In genomic region chr9:46270782-46271181, GRCm38 (mm10) we compare ENCODE assay signal across 30 mouse cellular contexts. TPM values are rescaled to one million over a fixed set of nuclear protein-coding genes. Genes with fewer than 3 reads are reported as not detected.
A peak's percentile ranks its signal among the peaks of the same experiment; 100 is the strongest.
DNase-seq lines count a peak whose midpoint lies in the region; ATAC-seq and TF ChIP-seq lines count a peak whose summit lies in the region.
"Had no signal": no experiment of that assay in that cellular context is flagged by ENCODE, and none has a peak within 500 bp of the region (broad histone marks: within the 10 kb centered on the region; RNA-seq: fewer than 3 reads in every experiment).

No protein-coding gene starts in this region.

- no peak for DNase-seq in hindbrain, postnatal 0 days (ENCODE audit: low spot score)
- DNase-seq in liver, adult 2 months (ENCODE audit: extremely low read depth, low read depth, low spot score): peak; percentile 51
- no peak for DNase-seq in liver, embryonic 11.5 days (ENCODE audit: low spot score)
- DNase-seq: adrenal gland, adult 2 months; adrenal gland, postnatal 10 days; adrenal gland, postnatal 25 days; B cell, adult 2 months; cerebellum, adult 11 months; cerebellum, adult 18-20 months; cerebellum, adult 8-10 months; cerebellum, adult 9-11 months; cerebellum, postnatal 14 days; cerebellum, postnatal 36 days; embryo, embryonic 11 days had no signal

- 95% methylated on average over 4 of the region's 4 CpGs for WGBS in hindbrain, embryonic 13.5 days
- WGBS in hindbrain, postnatal 0 days: 94% methylated on average over 4 of the region's 4 CpGs
- 49% methylated on average over 4 of the region's 4 CpGs for WGBS in liver, adult 2 months
- WGBS in liver, embryonic 11.5 days: 83% methylated on average over 4 of the region's 4 CpGs

- H3K9ac ChIP-seq in hindbrain, embryonic 13.5 days: peak overlapping the region; percentile 60; the same call in 1 of the 2 replicates
- no peak overlapping the region for H3K9ac ChIP-seq in hindbrain, postnatal 0 days (replicated peaks; ENCODE audit: low read length)
- H3K9ac ChIP-seq in liver, adult 2 months (ENCODE audit: low read depth, low read length): peak overlapping the region; percentile 79
- no peak overlapping the region for H3K9ac ChIP-seq in liver, embryonic 11.5 days (ENCODE audit: low read depth, low read length)
- H3K9ac ChIP-seq: embryonic facial prominence, embryonic 15.5 days; forebrain, embryonic 12.5 days had no signal

- no peak overlapping the region for H3K4me3 ChIP-seq in hindbrain, embryonic 13.5 days
- H3K4me3 ChIP-seq in hindbrain, postnatal 0 days (ENCODE audit: low read length): no peak overlapping the region
- peak overlapping the region; percentile 63 for H3K4me3 ChIP-seq in liver, adult 2 months (ENCODE audit: insufficient read depth, low read depth, low read length)
- no peak overlapping the region for H3K4me3 ChIP-seq in liver, embryonic 11.5 days (ENCODE audit: low read depth, low read length)
- H3K4me3 ChIP-seq in E14TG2a.4 (replicated peaks; ENCODE audit: low read length): peak overlapping the region; percentile 72
- H3K4me3 ChIP-seq: embryonic facial prominence, embryonic 15.5 days; erythroblast, embryonic 14.5 days; forebrain, embryonic 12.5 days had no signal

- TF ChIP-seq CTCF in hindbrain, postnatal 0 days (IDR thresholded peaks at IDR 0.05; ENCODE audit: low read depth): no peak
- TF ChIP-seq CTCF in liver, adult 2 months (IDR thresholded peaks at IDR 0.05; ENCODE audit: low read depth, low read length): no peak; the same call in 1 of the 2 replicates
- TF ChIP-seq CTCF in E14TG2a.4 (conservative IDR thresholded peaks at IDR 0.05; ENCODE audit: low read length): no peak

- no peak overlapping the region for H3K27ac ChIP-seq in hindbrain, embryonic 13.5 days
- H3K27ac ChIP-seq in hindbrain, postnatal 0 days: no peak overlapping the region
- peak overlapping the region; percentile 88 for H3K27ac ChIP-seq in liver, adult 2 months (replicated peaks; ENCODE audit: insufficient read depth, low read depth, low read length)
- no peak overlapping the region for H3K27ac ChIP-seq in liver, embryonic 11.5 days (ENCODE audit: low read depth, low read length)
- H3K27ac ChIP-seq: embryonic facial prominence, embryonic 13.5 days; embryonic facial prominence, embryonic 15.5 days; forebrain, embryonic 12.5 days had no signal

- ATAC-seq in hindbrain, embryonic 13.5 days (ENCODE audit: low FRiP score): no peak
- ATAC-seq in hindbrain, postnatal 0 days: no peak
- ATAC-seq in liver, embryonic 11.5 days (replicated peaks; ENCODE audit: low FRiP score): no peak
- ATAC-seq: CD4-positive, CD25-positive, alpha-beta regulatory T cell, adult 4 months; forebrain, embryonic 14.5 days; forebrain, embryonic 16.5 days had no signal

- peaks cover 15% of the 10 kb centered on the region for H3K36me3 ChIP-seq in hindbrain, embryonic 13.5 days
- peaks cover 9% of the 10 kb centered on the region for H3K36me3 ChIP-seq in hindbrain, postnatal 0 days (ENCODE audit: insufficient read depth, low read length)
- H3K36me3 ChIP-seq in liver, adult 2 months (ENCODE audit: control insufficient read depth, insufficient read depth, low read length): peaks cover 22% of the 10 kb centered on the region
- peaks cover 8% of the 10 kb centered on the region for H3K36me3 ChIP-seq in liver, embryonic 11.5 days (ENCODE audit: control insufficient read depth, insufficient read depth, low read length)
- peaks cover 16% of the 10 kb centered on the region for H3K36me3 ChIP-seq in E14TG2a.4 (ENCODE audit: insufficient read depth, low read length)

- peak; percentile 79 for TF ChIP-seq POLR2A in liver, adult 2 months (IDR thresholded peaks at IDR 0.05; ENCODE audit: extremely low read depth, insufficient read depth, low read length)

- peaks cover 3% of the 10 kb centered on the region; the same call in 1 of the 2 replicates for H3K79me2 ChIP-seq in liver, adult 2 months (ENCODE audit: control insufficient read depth, insufficient read depth, low read length)

- H3K4me1 ChIP-seq in hindbrain, embryonic 13.5 days (replicated peaks): peaks cover 22% of the 10 kb centered on the region
- H3K4me1 ChIP-seq in hindbrain, postnatal 0 days (ENCODE audit: insufficient read depth, low read length): peaks cover 5% of the 10 kb centered on the region; the same call in 1 of the 2 replicates
- H3K4me1 ChIP-seq in liver, adult 2 months (ENCODE audit: control insufficient read depth, insufficient read depth, low read length): peaks cover 11% of the 10 kb centered on the region
- H3K4me1 ChIP-seq in liver, embryonic 11.5 days (replicated peaks; ENCODE audit: control insufficient read depth, insufficient read depth, low read length): peaks cover 7% of the 10 kb centered on the region
- H3K4me1 ChIP-seq in E14TG2a.4 (replicated peaks; ENCODE audit: low read depth, low read length): peaks cover 38% of the 10 kb centered on the region

- no peaks in the 10 kb centered on the region for H3K9me3 ChIP-seq in hindbrain, embryonic 13.5 days
- no peaks in the 10 kb centered on the region for H3K9me3 ChIP-seq in hindbrain, postnatal 0 days (ENCODE audit: low read length)
- H3K9me3 ChIP-seq in liver, embryonic 11.5 days (ENCODE audit: control insufficient read depth, low read length): no peaks in the 10 kb centered on the region
- H3K9me3 ChIP-seq in E14TG2a.4 (ENCODE audit: low read length): no peaks in the 10 kb centered on the region
- H3K9me3 ChIP-seq: embryonic facial prominence, embryonic 13.5 days; embryonic facial prominence, embryonic 15.5 days; forebrain, embryonic 10.5 days; forebrain, embryonic 12.5 days had no signal

- peaks cover 36% of the 10 kb centered on the region for H3K27me3 ChIP-seq in hindbrain, embryonic 13.5 days
- no peaks in the 10 kb centered on the region; the same call in 1 of the 2 replicates for H3K27me3 ChIP-seq in hindbrain, postnatal 0 days (ENCODE audit: insufficient read depth, low read length)
- no peaks in the 10 kb centered on the region for H3K27me3 ChIP-seq in liver, adult 2 months (ENCODE audit: control insufficient read depth, insufficient read depth, low read length)
- peaks cover 12% of the 10 kb centered on the region for H3K27me3 ChIP-seq in liver, embryonic 11.5 days (replicated peaks; ENCODE audit: control insufficient read depth, insufficient read depth, low read length)
- peaks cover 44% of the 10 kb centered on the region for H3K27me3 ChIP-seq in E14TG2a.4 (ENCODE audit: insufficient read depth, low read length)
- H3K27me3 ChIP-seq: CH12.LX had no signal

- no peak overlapping the region for H3K4me2 ChIP-seq in hindbrain, embryonic 13.5 days
- no peak overlapping the region for H3K4me2 ChIP-seq in hindbrain, postnatal 0 days (ENCODE audit: low read depth, low read length)
- H3K4me2 ChIP-seq in liver, embryonic 11.5 days: no peak overlapping the region

RNA-seq across cellular contexts. Expression of gene Zpr1, which starts 2.1 kb away (rescaled TPM):
- polyA plus RNA-seq in hindbrain, embryonic 13.5 days (2015; fragmentation: Nextera tagmentation; extraction: Ambion mirVana): 60.2 and 61.1 TPM in 2 replicates
- 20.0 and 43.1 TPM in 2 replicates for total RNA-seq in hindbrain, postnatal 0 days (2014; rRNA removed)
- polyA plus RNA-seq in hindbrain, postnatal 0 days (2015; fragmentation: Nextera tagmentation; extraction: Ambion mirVana): 45.7 and 47.3 TPM in 2 replicates
- total RNA-seq in liver, adult 2 months (2014; rRNA removed): 25.9 and 42.4 TPM in 2 replicates
- 19.5 and 23.0 TPM in 2 replicates for polyA plus RNA-seq in liver, adult 2 months (2012; rRNA removed)
- polyA plus RNA-seq in liver, embryonic 11.5 days (2014; fragmentation: Nextera tagmentation; extraction: Ambion mirVana): 92.6 and 96.7 TPM in 2 replicates

RNA-seq across cellular contexts. Expression of gene Apoa5, which starts 2.3 kb away (rescaled TPM):
- polyA plus RNA-seq in hindbrain, embryonic 13.5 days (2015; fragmentation: Nextera tagmentation; extraction: Ambion mirVana): not detected in 2 replicates
- 0.21 and 1.2 TPM in 2 replicates for total RNA-seq in hindbrain, postnatal 0 days (2014; rRNA removed)
- not detected in 2 replicates for polyA plus RNA-seq in hindbrain, postnatal 0 days (2015; fragmentation: Nextera tagmentation; extraction: Ambion mirVana)
- 771 and 1,014 TPM in 2 replicates for total RNA-seq in liver, adult 2 months (2014; rRNA removed)
- 2,298 and 3,079 TPM in 2 replicates for polyA plus RNA-seq in liver, adult 2 months (2012; rRNA removed)
- 0.21 and 0.38 TPM in 2 replicates for polyA plus RNA-seq in liver, embryonic 11.5 days (2014; fragmentation: Nextera tagmentation; extraction: Ambion mirVana)
- total RNA-seq: adrenal gland, postnatal 25 days; common myeloid progenitor, adult 5-6 weeks; MEL had no signal
- polyA plus RNA-seq: brain, embryonic 14.5 days; CD4-positive, CD25-positive, alpha-beta regulatory T cell, adult 4 months; embryonic facial prominence, embryonic 11.5 days; embryonic facial prominence, embryonic 13.5 days; embryonic facial prominence, embryonic 15.5 days; erythroblast, embryonic 14.5 days; forebrain, embryonic 10.5 days; forebrain, embryonic 12.5 days; forebrain, embryonic 14.5 days; forebrain, embryonic 16.5 days had no signal

RNA-seq across cellular contexts. Expression of gene Bud13, which starts 12.0 kb away (rescaled TPM):
- 17.5 and 18.3 TPM in 2 replicates for polyA plus RNA-seq in hindbrain, embryonic 13.5 days (2015; fragmentation: Nextera tagmentation; extraction: Ambion mirVana)
- total RNA-seq in hindbrain, postnatal 0 days (2014; rRNA removed): 12.6 and 16.4 TPM in 2 replicates
- 11.8 and 12.3 TPM in 2 replicates for polyA plus RNA-seq in hindbrain, postnatal 0 days (2015; fragmentation: Nextera tagmentation; extraction: Ambion mirVana)
- total RNA-seq in liver, adult 2 months (2014; rRNA removed): 2.6 and 3.0 TPM in 2 replicates
- polyA plus RNA-seq in liver, adult 2 months (2012; rRNA removed): 3.2 and 3.6 TPM in 2 replicates
- 20.7 and 22.4 TPM in 2 replicates for polyA plus RNA-seq in liver, embryonic 11.5 days (2014; fragmentation: Nextera tagmentation; extraction: Ambion mirVana)

RNA-seq across cellular contexts. Expression of gene Apoa4, which starts 30.3 kb away (rescaled TPM):
- not detected in 2 replicates for polyA plus RNA-seq in hindbrain, embryonic 13.5 days (2015; fragmentation: Nextera tagmentation; extraction: Ambion mirVana)
- total RNA-seq in hindbrain, postnatal 0 days (2014; rRNA removed): not detected in 2 replicates
- polyA plus RNA-seq in hindbrain, postnatal 0 days (2015; fragmentation: Nextera tagmentation; extraction: Ambion mirVana): not detected in 2 replicates
- total RNA-seq in liver, adult 2 months (2014; rRNA removed): 187 and 323 TPM in 2 replicates
- 177 and 239 TPM in 2 replicates for polyA plus RNA-seq in liver, adult 2 months (2012; rRNA removed)
- not detected in 2 replicates for polyA plus RNA-seq in liver, embryonic 11.5 days (2014; fragmentation: Nextera tagmentation; extraction: Ambion mirVana)
- total RNA-seq: adrenal gland, postnatal 25 days; CH12.LX; common myeloid progenitor, adult 5-6 weeks; ES-E14; MEL had no signal
- polyA plus RNA-seq: CD4-positive, CD25-positive, alpha-beta regulatory T cell, adult 4 months; embryonic facial prominence, embryonic 11.5 days; embryonic facial prominence, embryonic 13.5 days; erythroblast, embryonic 14.5 days; forebrain, embryonic 10.5 days; forebrain, embryonic 12.5 days; forebrain, embryonic 14.5 days; forebrain, embryonic 16.5 days had no signal

RNA-seq across cellular contexts. Expression of gene Apoc3, which starts 35.3 kb away (rescaled TPM):
- polyA plus RNA-seq in hindbrain, embryonic 13.5 days (2015; fragmentation: Nextera tagmentation; extraction: Ambion mirVana): not detected in 2 replicates
- total RNA-seq in hindbrain, postnatal 0 days (2014; rRNA removed): not detected in 2 replicates
- not detected in 2 replicates for polyA plus RNA-seq in hindbrain, postnatal 0 days (2015; fragmentation: Nextera tagmentation; extraction: Ambion mirVana)
- 2,319 and 2,365 TPM in 2 replicates for total RNA-seq in liver, adult 2 months (2014; rRNA removed)
- 8,710 and 9,739 TPM in 2 replicates for polyA plus RNA-seq in liver, adult 2 months (2012; rRNA removed)
- 1.4 and 4.2 TPM in 2 replicates for polyA plus RNA-seq in liver, embryonic 11.5 days (2014; fragmentation: Nextera tagmentation; extraction: Ambion mirVana)
- total RNA-seq: CH12.LX; common myeloid progenitor, adult 5-6 weeks; ES-E14; MEL had no signal
- polyA plus RNA-seq: brain, embryonic 14.5 days; CD4-positive, CD25-positive, alpha-beta regulatory T cell, adult 4 months; embryonic facial prominence, embryonic 11.5 days; embryonic facial prominence, embryonic 13.5 days; embryonic facial prominence, embryonic 15.5 days; erythroblast, embryonic 14.5 days; forebrain, embryonic 10.5 days; forebrain, embryonic 12.5 days; forebrain, embryonic 14.5 days; forebrain, embryonic 16.5 days had no signal

Comparison
In these comparisons a context has a peak if more than half of its experiments do, and no peak if none do; other contexts are left out.
1. H3K4me3 ChIP-seq: peak in liver, adult 2 months (single experiment) and E14TG2a.4 (single experiment); none in hindbrain, embryonic 13.5 days (single experiment), hindbrain, postnatal 0 days (single experiment) and liver, embryonic 11.5 days (single experiment).
2. H3K9ac ChIP-seq: peak in hindbrain, embryonic 13.5 days (single experiment) and liver, adult 2 months (single experiment); none in hindbrain, postnatal 0 days (single experiment) and liver, embryonic 11.5 days (single experiment).
3. RNA of gene Apoa5, which starts 2.3 kb away (polyA plus RNA-seq): 2,298 to 3,079 TPM in liver, adult 2 months; 0.21 to 0.38 TPM in liver, embryonic 11.5 days, not detected in hindbrain, postnatal 0 days and not detected in hindbrain, embryonic 13.5 days; every median in the first group is over 1,000 times any median in the second.